Mouse (Mus musculus): ENCODE measurements around the gene Exosc3. TPM values are rescaled to one million over a fixed set of nuclear protein-coding genes. Genes with fewer than 3 reads are reported as not detected.

Exosc3 gene
- polyA plus RNA-seq, 1 experiment from 2014 or later = 67.5 TPM

Other genes with a start within 250 kb of the Exosc3 start
- gene Tomm5, start 234.6 kb downstream of the Exosc3 start, polyA plus RNA-seq (2015; fragmentation: Nextera tagmentation; extraction: Ambion mirVana) = 220 and 253 TPM in 2 replicates
- gene Frmpd1, start 157.9 kb downstream of the Exosc3 start, polyA plus RNA-seq (2015; fragmentation: Nextera tagmentation; extraction: Ambion mirVana) = 0.95 and 1.6 TPM in 2 replicates
- 14.0 and 14.8 TPM in 2 replicates for gene Trmt10b, start 45.6 kb downstream of the Exosc3 start, polyA plus RNA-seq (2015; fragmentation: Nextera tagmentation; extraction: Ambion mirVana)
- gene Dcaf10, start 631 bp downstream of the Exosc3 start, polyA plus RNA-seq (2015; fragmentation: Nextera tagmentation; extraction: Ambion mirVana) = 7.6 and 8.0 TPM in 2 replicates
- gene Slc25a51, start 66.0 kb upstream of the Exosc3 start, polyA plus RNA-seq (2015; fragmentation: Nextera tagmentation; extraction: Ambion mirVana) = 62.0 and 65.5 TPM in 2 replicates
- 2.1 and 2.7 TPM in 2 replicates for gene Shb, start 189.7 kb upstream of the Exosc3 start, polyA plus RNA-seq (2015; fragmentation: Nextera tagmentation; extraction: Ambion mirVana)

Data from stomach, embryonic 16.5 days (tissue).